Mouse (Mus musculus): ENCODE measurements around the gene Gm3460. TPM values are rescaled to one million over a fixed set of nuclear protein-coding genes. Genes with fewer than 3 reads are reported as not detected.
A peak's percentile ranks its signal among the peaks of the same experiment; 100 is the strongest.
"Not testable (repeated sequence)": the region's sequence is repeated elsewhere in the genome, so short reads cannot be mapped to it uniquely, and the experiment has no call there.

The Gm3460 gene
- polyA plus RNA-seq (2015; fragmentation: Nextera tagmentation; extraction: Ambion mirVana) = not detected in 2 replicates

DNA sequence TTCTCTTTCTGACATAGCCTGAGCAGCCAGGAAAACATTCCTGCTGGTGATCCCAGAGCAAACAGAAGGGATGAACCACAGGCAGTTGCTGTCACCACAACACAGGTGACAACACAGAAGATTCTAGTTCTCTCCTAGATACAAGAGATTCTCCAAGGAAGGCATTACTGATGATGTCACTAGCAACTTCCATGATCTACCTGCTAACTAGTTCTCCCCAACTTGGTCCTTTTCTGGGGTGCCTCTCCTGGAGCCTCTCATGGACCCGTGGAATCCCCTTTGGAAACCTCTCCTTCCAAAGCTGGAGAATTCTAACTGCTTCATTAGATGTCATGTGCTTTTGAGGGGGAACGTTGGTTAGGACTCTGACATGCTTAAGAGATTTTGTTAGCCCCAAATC, at the start of gene Gm3460:
Gm3460 (minus strand) TSS at position 101 of the 400 bp plus-strand sequence.
- H3K4me1 ChIP-seq (replicated peaks; ENCODE audit: control insufficient read depth, insufficient read depth); H3K9me3 ChIP-seq (ENCODE audit: control insufficient read depth, low read length); DNase-seq (ENCODE audit: low spot score); H3K4me3 ChIP-seq (ENCODE audit: low read depth, low read length); H3K9ac ChIP-seq (ENCODE audit: low read length); H3K27me3 ChIP-seq (ENCODE audit: control insufficient read depth, insufficient read depth, low read length); H3K27ac ChIP-seq (replicated peaks); H3K36me3 ChIP-seq (ENCODE audit: control insufficient read depth, insufficient read depth, low read length); H3K4me2 ChIP-seq (replicated peaks; ENCODE audit: low read depth); ATAC-seq (ENCODE audit: low FRiP score, low TSS enrichment): not testable (repeated sequence)
- 78% methylated on average over 1 of the region's 2 CpGs for WGBS

DNA sequence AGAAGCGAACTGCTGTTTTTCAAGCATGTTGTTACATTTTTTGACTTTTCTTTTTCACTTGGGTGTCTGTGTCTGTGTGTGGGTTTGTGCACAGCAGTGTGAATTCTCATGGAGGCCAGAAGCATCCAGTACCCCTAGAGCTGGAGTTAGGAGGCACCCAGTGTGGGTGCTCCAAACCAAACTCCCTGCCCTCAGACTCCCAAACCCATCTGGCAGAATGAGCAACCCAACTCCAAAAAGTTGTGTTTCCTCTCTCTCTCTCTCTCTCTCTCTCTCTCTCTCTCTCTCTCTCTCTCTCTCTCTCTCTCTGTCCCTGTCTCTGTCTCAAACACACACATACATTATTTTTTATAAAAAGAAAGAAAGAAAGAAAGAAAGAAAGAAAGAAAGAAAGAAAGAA, 15.8 kb downstream of the Gm3460 start:
- WGBS = no CpG with 5 or more reads among the region's 1 CpGs
- not testable (repeated sequence) for DNase-seq (ENCODE audit: low spot score); ATAC-seq (ENCODE audit: low FRiP score, low TSS enrichment)

DNA sequence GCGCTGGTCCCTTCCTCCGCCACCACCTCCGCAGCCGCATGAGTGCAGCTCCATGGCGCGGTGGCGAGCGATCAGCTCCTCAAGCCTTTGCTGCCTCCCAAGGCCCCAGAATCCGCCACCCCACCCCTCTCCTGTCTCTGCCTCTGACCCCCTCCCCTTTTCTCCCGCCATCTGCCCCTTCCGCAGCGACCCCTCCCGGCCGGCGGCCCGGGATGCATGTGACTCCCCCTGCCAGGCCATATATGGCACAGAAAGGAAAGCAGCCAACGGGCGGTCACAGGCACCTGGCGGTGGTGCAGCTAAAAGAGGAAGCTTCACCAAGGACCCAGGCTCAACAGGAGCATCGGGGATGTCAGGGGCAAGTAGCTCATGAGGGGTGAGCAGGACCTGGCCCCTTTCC, 17.2 kb downstream of the Gm3460 start:
- H3K4me3 ChIP-seq (ENCODE audit: low read depth, low read length) = peak overlapping the region; percentile 26
- not testable (repeated sequence) for ATAC-seq (ENCODE audit: low FRiP score, low TSS enrichment); H3K9me3 ChIP-seq (ENCODE audit: control insufficient read depth, low read length); H3K36me3 ChIP-seq (ENCODE audit: control insufficient read depth, insufficient read depth, low read length); H3K27ac ChIP-seq (replicated peaks); H3K9ac ChIP-seq (ENCODE audit: low read length); H3K27me3 ChIP-seq (ENCODE audit: control insufficient read depth, insufficient read depth, low read length); H3K4me1 ChIP-seq (replicated peaks; ENCODE audit: control insufficient read depth, insufficient read depth)
- DNase-seq (ENCODE audit: low spot score) = peak; percentile 48
- TF ChIP-seq CTCF (IDR thresholded peaks at IDR 0.05; ENCODE audit: low read depth) = peak; percentile 58
- H3K4me2 ChIP-seq (replicated peaks; ENCODE audit: low read depth) = peak overlapping the region; percentile 53
- 0% methylated on average over 2 of the region's 20 CpGs for WGBS

More for the DNA sequence above, 15.8 kb downstream of the Gm3460 start:
- H3K27me3 ChIP-seq (ENCODE audit: control insufficient read depth, insufficient read depth, low read length); H3K9me3 ChIP-seq (ENCODE audit: control insufficient read depth, low read length); H3K27ac ChIP-seq (replicated peaks); H3K4me1 ChIP-seq (replicated peaks; ENCODE audit: control insufficient read depth, insufficient read depth); H3K36me3 ChIP-seq (ENCODE audit: control insufficient read depth, insufficient read depth, low read length); H3K4me2 ChIP-seq (replicated peaks; ENCODE audit: low read depth); H3K4me3 ChIP-seq (ENCODE audit: low read depth, low read length); H3K9ac ChIP-seq (ENCODE audit: low read length): not testable (repeated sequence)

DNA sequence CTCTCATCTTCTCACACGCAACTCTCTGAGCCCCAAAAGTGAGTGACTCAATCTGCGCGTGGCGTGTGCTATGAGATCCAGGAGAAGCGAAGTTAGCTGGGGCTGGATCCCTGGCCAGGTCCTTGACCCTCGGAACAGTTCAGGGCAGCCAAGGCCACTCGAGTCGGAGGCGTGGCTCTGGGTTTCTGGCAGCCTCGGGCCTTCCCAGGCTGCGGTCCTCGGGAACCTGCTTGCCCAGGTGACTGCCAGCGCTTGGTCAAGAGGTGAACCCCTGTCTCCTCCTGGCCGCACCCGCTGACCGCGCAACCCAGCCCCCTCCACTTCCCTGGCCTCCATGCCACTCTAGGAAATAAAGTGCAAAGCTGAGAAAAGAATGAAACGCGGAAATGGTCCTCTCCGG, 17.7 kb downstream of the Gm3460 start:
- not testable (repeated sequence) for H3K4me1 ChIP-seq (replicated peaks; ENCODE audit: control insufficient read depth, insufficient read depth); H3K36me3 ChIP-seq (ENCODE audit: control insufficient read depth, insufficient read depth, low read length); H3K27me3 ChIP-seq (ENCODE audit: control insufficient read depth, insufficient read depth, low read length); H3K9ac ChIP-seq (ENCODE audit: low read length); H3K27ac ChIP-seq (replicated peaks); ATAC-seq (ENCODE audit: low FRiP score, low TSS enrichment); H3K9me3 ChIP-seq (ENCODE audit: control insufficient read depth, low read length)
- peak overlapping the region; percentile 53 for H3K4me2 ChIP-seq (replicated peaks; ENCODE audit: low read depth)
- DNase-seq (ENCODE audit: low spot score) = peak; percentile 17
- WGBS = 7% methylated on average over 17 of the region's 20 CpGs
- peak overlapping the region; percentile 26 for H3K4me3 ChIP-seq (ENCODE audit: low read depth, low read length)

DNA sequence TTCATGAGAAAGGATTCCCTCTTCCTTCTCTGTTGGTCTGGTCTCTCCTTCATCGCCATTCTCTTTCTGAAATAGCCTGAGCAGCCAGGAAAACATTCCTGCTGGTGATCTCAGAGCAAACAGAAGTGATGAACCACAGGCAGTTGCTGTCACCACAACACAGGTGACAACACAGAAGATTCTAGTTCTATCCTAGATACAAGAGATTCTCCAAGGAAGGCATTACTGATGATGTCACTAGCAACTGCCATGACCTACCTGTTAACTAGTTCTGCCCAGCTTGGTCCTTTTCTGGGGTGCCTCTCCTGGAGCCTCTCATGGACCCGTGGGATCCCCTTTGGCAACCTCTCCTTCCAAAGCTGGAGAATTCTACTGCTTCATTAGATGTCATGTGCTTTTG, 31.7 kb downstream of the Gm3460 start, which contains the start of gene Gm3629:
Gm3629 (minus strand) TSS at position 101 of the 400 bp plus-strand sequence.
- not testable (repeated sequence) for ATAC-seq (ENCODE audit: low FRiP score, low TSS enrichment); H3K4me1 ChIP-seq (replicated peaks; ENCODE audit: control insufficient read depth, insufficient read depth); H3K4me3 ChIP-seq (ENCODE audit: low read depth, low read length); H3K36me3 ChIP-seq (ENCODE audit: control insufficient read depth, insufficient read depth, low read length); H3K27me3 ChIP-seq (ENCODE audit: control insufficient read depth, insufficient read depth, low read length); DNase-seq (ENCODE audit: low spot score); H3K4me2 ChIP-seq (replicated peaks; ENCODE audit: low read depth); H3K9ac ChIP-seq (ENCODE audit: low read length); H3K27ac ChIP-seq (replicated peaks); H3K9me3 ChIP-seq (ENCODE audit: control insufficient read depth, low read length)
- no CpG with 5 or more reads among the region's 2 CpGs for WGBS

Other genes starting within 250 kb of the Gm3460 start
- gene Gm16440, start 232.1 kb downstream of the Gm3460 start, polyA plus RNA-seq (2015; fragmentation: Nextera tagmentation; extraction: Ambion mirVana) = not detected in 2 replicates
- gene Gm3591, start 209.9 kb downstream of the Gm3460 start, polyA plus RNA-seq (2015; fragmentation: Nextera tagmentation; extraction: Ambion mirVana) = 0.13 and 0.21 TPM in 2 replicates
- gene Gm3594, start 177.8 kb downstream of the Gm3460 start, polyA plus RNA-seq (2015; fragmentation: Nextera tagmentation; extraction: Ambion mirVana) = not detected in 2 replicates
- not detected in 2 replicates for gene Gm8356, start 85.1 kb downstream of the Gm3460 start, polyA plus RNA-seq (2015; fragmentation: Nextera tagmentation; extraction: Ambion mirVana)
- gene Gm3629, start 31.8 kb downstream of the Gm3460 start, polyA plus RNA-seq (2015; fragmentation: Nextera tagmentation; extraction: Ambion mirVana) = 0.11 TPM in 1 of 2 replicates, not detected in the other
- 0.06 TPM in 1 of 2 replicates, not detected in the other for gene Gm10251, start 61.8 kb upstream of the Gm3460 start, polyA plus RNA-seq (2015; fragmentation: Nextera tagmentation; extraction: Ambion mirVana)
- gene Gm8050, start 97.8 kb upstream of the Gm3460 start, polyA plus RNA-seq (2015; fragmentation: Nextera tagmentation; extraction: Ambion mirVana) = not detected in 2 replicates
- 1.2 and 1.4 TPM in 2 replicates for gene Gm3636, start 119.9 kb upstream of the Gm3460 start, polyA plus RNA-seq (2015; fragmentation: Nextera tagmentation; extraction: Ambion mirVana)
- not detected in 2 replicates for gene Gm8362, start 152.0 kb upstream of the Gm3460 start, polyA plus RNA-seq (2015; fragmentation: Nextera tagmentation; extraction: Ambion mirVana)
- not detected in 2 replicates for gene Gm3642, start 217.9 kb upstream of the Gm3460 start, polyA plus RNA-seq (2015; fragmentation: Nextera tagmentation; extraction: Ambion mirVana)